Mouse (Mus musculus) C2C12 (cell line): ENCODE data around the gene Wdr1.

ENCODE experiments used
- CTCF ChIP-seq: IDR thresholded peaks from one replicate; pipeline ENCODE4 v1.5.1; 2011; ENCODE audit not compliant: control insufficient read depth, insufficient read depth, insufficient read length
- MAX ChIP-seq: IDR thresholded peaks from one replicate; pipeline ENCODE4 v1.6.1; 2011; ENCODE audit warnings: mild to moderate bottlenecking, control low read depth
- USF1 ChIP-seq: IDR thresholded peaks from one replicate; pipeline ENCODE4 v1.6.1; 2011; ENCODE audit warnings: low read depth, mild to moderate bottlenecking, control low read depth, moderate library complexity

DNA sequence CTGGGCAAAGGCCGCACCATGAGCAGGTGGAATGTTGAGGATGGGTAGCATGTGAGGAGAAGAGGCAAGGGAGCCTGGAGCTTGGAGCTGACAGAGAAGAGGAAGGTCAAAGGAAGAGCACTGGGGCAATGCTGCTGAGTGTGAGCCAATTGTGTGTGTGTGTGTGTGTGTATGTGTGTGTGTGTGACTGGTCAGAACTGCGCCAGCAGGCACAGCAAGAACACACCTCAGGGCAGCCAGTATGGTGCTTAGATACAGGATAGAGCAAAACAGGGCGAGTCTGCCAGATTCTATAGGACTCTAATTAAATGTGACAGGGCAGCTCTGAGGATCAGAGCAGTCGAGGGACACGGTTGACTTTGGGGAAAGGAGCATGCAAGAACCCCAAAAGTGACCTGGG is 4.2 kb downstream of the Wdr1 start:
- TF ChIP-seq CTCF (no peak), MAX (no peak), USF1 (no peak)
